Mouse (Mus musculus) liver, postnatal 0 days (tissue): ENCODE measurements around the gene Rpsa. TPM values are rescaled to one million over a fixed set of nuclear protein-coding genes. Genes with fewer than 3 reads are reported as not detected.
A peak's percentile ranks its signal among the peaks of the same experiment; 100 is the strongest.

Experiments used
- ATAC-seq: fragments of 200-750 bp; cut with Nextera tagmentation; 2 replicates; pipeline ENCODE4 v1.8.0; 2017; ENCODE audit warnings: mild to moderate bottlenecking, moderate library complexity
- DNase-seq: peaks from one replicate; pipeline ENCODE4 v3.0.0-alpha.2; 2016
- H3K27ac ChIP-seq: fragments of 300-500 bp; sonication (generic); 2 replicates; pipeline ENCODE4 v1.5.1; 2014; ENCODE audit warnings: antibody characterized with exemption, moderate library complexity, mild to moderate bottlenecking, low read depth
- H3K27me3 ChIP-seq: fragments of 300-500 bp; sonication (generic); 2 replicates; pipeline ENCODE4 v1.6.1; 2014; ENCODE audit warnings: low read length, control low read depth, mixed read lengths; ENCODE audit not compliant: insufficient read depth
- H3K36me3 ChIP-seq: fragments of 300-500 bp; sonication (generic); replicated peaks from 2 replicates; pipeline ENCODE4 v1.6.1; 2014; ENCODE audit warnings: mild to moderate bottlenecking, control low read depth, low read length, moderate library complexity, mixed read lengths; ENCODE audit not compliant: insufficient read depth
- H3K4me1 ChIP-seq: fragments of 300-500 bp; sonication (generic); 2 replicates; pipeline ENCODE4 v1.6.1; 2014; ENCODE audit warnings: antibody characterized with exemption, mild to moderate bottlenecking, control low read depth; ENCODE audit not compliant: insufficient read depth
- H3K4me2 ChIP-seq: fragments of 300-500 bp; sonication (generic); 2 replicates; pipeline ENCODE4 v1.6.1; 2014; ENCODE audit warnings: low read depth, mild to moderate bottlenecking, low read length, moderate library complexity, mixed read lengths
- H3K4me3 ChIP-seq: fragments of 300-500 bp; sonication (generic); 2 replicates; pipeline ENCODE4 v1.5.1; 2014; ENCODE audit warnings: low read depth, low read length
- H3K9ac ChIP-seq: fragments of 300-500 bp; sonication (generic); replicated peaks from 2 replicates; pipeline ENCODE4 v1.6.1; 2014; ENCODE audit warnings: mild to moderate bottlenecking, moderate library complexity
- H3K9me3 ChIP-seq: fragments of 300-500 bp; sonication (generic); 2 replicates; pipeline ENCODE4 v1.6.1; 2016; ENCODE audit warnings: mild to moderate bottlenecking, control low read depth, low read length, mixed read lengths
- CTCF ChIP-seq: sonication (generic); IDR thresholded peaks from 2 replicates; pipeline ENCODE4 v1.5.1; 2016; ENCODE audit warnings: antibody characterized with exemption, low read depth
- EP300 ChIP-seq: IDR thresholded peaks from 2 replicates; pipeline ENCODE4 v1.6.1; 2016; ENCODE audit warnings: antibody characterized with exemption, low read depth, mild to moderate bottlenecking
- WGBS: fragments of 180-500 bp; shearing (Covaris S2); extraction: QIAGEN DNeasy Blood & Tissue Kit; methylation state at CpG from one replicate; pipeline ENCODE4 v1.1.7; 2014; ENCODE audit not compliant: insufficient replicate concordance; 5-methylcytosine and 5-hydroxymethylcytosine counted together
- polyA plus RNA-seq: library from polyadenylated mRNA; unstranded; fragments of >200 nt; fragmentation: Nextera tagmentation; extraction: Ambion mirVana; gene quantifications from 2 replicates; pipeline ENCODE4 v1.2.1, GENCODE M21; 2015

Rpsa gene
- polyA plus RNA-seq, 1 experiment from 2014 or later = 692 TPM

DNA sequence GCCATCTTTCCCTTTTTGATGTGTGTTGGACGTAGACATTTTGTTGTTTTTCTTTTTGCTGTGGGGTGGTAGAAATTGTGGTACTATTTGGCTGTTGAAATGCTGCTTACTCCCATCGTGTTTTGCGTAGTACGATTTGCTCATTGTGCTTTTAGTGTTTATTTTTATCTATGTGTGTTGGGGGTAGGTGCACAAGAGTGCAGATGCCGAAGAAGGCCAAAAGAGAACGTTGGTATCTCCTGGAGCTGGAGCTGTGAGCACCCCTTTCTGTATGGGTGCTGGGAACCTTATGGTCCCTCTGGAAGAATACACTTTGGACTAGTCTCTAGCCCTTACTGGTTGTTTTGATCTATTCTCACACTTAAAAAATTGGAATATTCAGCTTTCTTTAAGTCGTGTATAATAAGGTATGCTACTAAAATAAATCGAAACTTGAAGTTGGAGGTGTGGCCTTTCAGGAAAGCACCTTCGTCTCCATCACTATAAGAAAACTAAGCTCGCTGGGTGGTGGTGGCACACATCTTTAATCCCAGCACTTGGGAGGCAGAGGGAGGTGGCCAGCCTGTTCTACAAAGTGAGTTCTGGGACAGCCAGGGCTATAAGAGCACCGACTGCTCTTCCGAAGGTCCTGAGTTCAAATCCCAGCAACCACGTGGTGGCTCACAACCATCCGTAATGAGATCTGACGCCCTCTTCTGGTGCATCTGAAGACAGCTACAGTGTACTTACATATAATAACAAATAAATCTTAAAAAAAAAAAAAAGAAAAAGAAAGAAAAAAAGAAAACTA lies 16.1 kb upstream of the Rpsa start:
- H3K27me3 ChIP-seq = no peaks in the 10 kb centered on the region
- H3K4me1 ChIP-seq = peaks cover 30% of the 10 kb centered on the region
- DNase-seq (no peak), ATAC-seq (no peak)
- H3K27ac ChIP-seq = peak overlapping the region; percentile 100
- H3K4me2 ChIP-seq = peak overlapping the region; percentile 87
- H3K9me3 ChIP-seq = no peaks in the 10 kb centered on the region
- 67% methylated on average over 15 of the region's 15 CpGs for WGBS
- no peak for TF ChIP-seq EP300
- no peak for TF ChIP-seq CTCF
- H3K4me3 ChIP-seq = peak overlapping the region; percentile 90
- H3K9ac ChIP-seq = peak overlapping the region; percentile 92
- no peaks in the 10 kb centered on the region for H3K36me3 ChIP-seq

DNA sequence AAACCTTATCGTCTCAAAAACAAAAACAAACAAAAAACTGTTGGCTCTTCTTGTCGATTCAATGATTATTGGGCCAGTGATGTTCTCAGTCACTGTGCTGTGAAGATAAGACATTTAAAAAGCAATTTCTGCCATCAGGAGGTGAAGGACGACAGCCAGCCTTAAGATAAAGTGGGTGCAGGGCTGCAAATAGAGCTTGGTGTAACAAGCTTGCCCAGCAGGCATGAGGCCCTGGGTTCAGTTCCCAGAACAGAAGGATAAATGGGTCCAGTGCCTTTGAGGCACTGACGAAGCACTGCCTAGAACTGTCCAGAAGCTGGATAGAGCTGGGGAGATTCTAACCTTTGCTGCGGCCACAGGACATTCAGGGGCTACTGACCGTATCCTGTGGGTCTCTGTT lies 15.0 kb upstream of the Rpsa start:
- H3K4me3 ChIP-seq = no peak overlapping the region
- peaks cover 11% of the 10 kb centered on the region for H3K36me3 ChIP-seq
- DNase-seq = peak; percentile 24
- H3K27me3 ChIP-seq = no peaks in the 10 kb centered on the region
- H3K27ac ChIP-seq = peak overlapping the region; percentile 100
- WGBS = 66% methylated on average over 6 of the region's 6 CpGs
- no peak for TF ChIP-seq CTCF
- peak; percentile 92 for TF ChIP-seq EP300
- peak overlapping the region; percentile 2; the same call in 1 of the 2 replicates for H3K9ac ChIP-seq
- peaks cover 33% of the 10 kb centered on the region for H3K4me1 ChIP-seq
- ATAC-seq = no peak
- H3K9me3 ChIP-seq = no peaks in the 10 kb centered on the region
- peak overlapping the region; percentile 51 for H3K4me2 ChIP-seq

DNA sequence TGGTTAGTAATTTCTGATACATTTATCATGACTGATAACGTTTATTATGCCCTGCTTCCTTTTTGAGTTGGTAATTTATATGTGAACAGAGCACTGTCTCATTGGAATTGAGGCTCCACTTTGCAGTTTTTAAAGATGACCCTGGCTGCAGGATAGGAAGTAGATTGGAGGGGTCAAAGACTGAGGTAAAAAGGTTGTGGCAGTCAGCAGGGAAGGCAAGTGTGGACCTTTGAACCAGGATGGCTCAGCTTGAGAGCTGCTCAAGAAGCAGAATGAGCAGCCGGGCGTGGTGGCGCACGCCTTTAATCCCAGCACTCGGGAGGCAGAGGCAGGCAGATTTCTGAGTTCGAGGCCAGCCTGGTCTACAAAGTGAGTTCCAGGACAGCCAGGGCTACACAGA lies 14.0 kb upstream of the Rpsa start:
- no peak overlapping the region for H3K4me3 ChIP-seq
- WGBS = 86% methylated on average over 6 of the region's 7 CpGs

DNA sequence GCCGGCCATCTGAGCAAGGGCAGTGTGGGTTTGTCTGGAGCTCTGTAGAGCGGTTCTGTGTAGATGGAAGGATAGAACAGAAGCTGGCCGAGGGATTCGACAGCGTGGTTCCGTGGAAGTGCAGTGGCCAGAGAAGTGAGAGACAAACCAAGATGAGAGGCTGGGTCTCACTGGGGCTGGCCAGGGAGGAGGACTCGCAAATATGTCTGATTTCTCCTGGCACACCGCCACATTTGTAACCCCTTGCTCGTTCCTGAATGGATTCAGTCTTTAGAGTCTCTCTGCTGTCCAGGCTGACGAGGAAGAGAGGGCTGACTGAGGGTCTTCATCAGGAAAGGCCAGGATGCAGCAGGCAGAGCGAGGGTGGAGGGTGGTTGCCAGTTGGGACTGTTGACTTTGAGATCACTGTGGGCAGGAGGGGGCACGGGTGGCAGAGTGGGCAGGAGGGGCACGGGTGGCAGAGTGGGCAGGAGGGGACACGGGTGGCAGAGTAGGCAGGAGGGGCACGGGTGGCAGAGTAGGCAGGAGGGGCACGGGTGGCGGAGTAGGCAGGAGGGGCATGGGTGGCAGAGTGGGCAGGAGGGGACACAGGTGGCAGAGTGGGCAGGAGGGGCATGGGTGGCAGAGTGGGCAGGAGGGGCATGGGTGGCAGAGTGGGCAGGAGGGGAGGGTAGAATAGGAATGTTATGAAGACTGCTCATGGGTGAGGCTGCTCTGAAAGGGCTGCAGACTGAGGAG lies 13.3 kb upstream of the Rpsa start:
- Histone ChIP-seq H3K27me3 (no peaks in the 10 kb centered on the region), H3K27ac (peak overlapping the region; percentile 89), H3K4me2 (peak overlapping the region; percentile 63), H3K9ac (peak overlapping the region; percentile 78), H3K36me3 (peaks cover 25% of the 10 kb centered on the region), H3K4me3 (peak overlapping the region; percentile 45), H3K9me3 (no peaks in the 10 kb centered on the region), H3K4me1 (peaks cover 43% of the 10 kb centered on the region)
- ATAC-seq = no peak
- no peak for TF ChIP-seq CTCF
- no peak for TF ChIP-seq EP300
- 76% methylated on average over 17 of the region's 17 CpGs for WGBS
- peak; percentile 20 for DNase-seq

More for the DNA sequence above, 14.0 kb upstream of the Rpsa start:
- Histone ChIP-seq H3K27me3 (no peaks in the 10 kb centered on the region), H3K9me3 (no peaks in the 10 kb centered on the region), H3K4me1 (peaks cover 43% of the 10 kb centered on the region), H3K27ac (peak overlapping the region; percentile 100; the same call in 1 of the 2 replicates), H3K36me3 (peaks cover 21% of the 10 kb centered on the region), H3K4me2 (peak overlapping the region; percentile 51), H3K9ac (no peak overlapping the region)
- no peak for ATAC-seq
- DNase-seq = no peak
- no peak for TF ChIP-seq EP300
- TF ChIP-seq CTCF = no peak

DNA sequence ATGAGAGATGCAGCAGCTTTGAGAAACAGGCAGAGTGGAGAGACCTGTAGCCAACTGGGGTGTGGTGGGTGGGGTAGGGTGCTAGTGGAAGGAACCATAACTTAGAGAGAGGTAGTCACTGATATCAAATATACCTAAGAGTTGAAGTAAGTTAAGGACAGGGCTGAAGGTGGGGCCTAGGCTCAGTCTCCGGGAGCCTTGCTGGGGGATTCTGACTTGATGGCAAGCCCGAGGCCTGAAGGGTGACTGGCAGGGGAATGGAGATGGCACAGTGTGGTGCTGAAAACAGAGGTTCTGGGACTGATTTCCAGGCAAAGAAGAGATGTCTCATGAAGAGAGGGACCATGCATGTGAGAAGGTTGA lies 12.7 kb upstream of the Rpsa start:
- 81% methylated on average over 2 of the region's 2 CpGs for WGBS
- Histone ChIP-seq H3K27me3 (no peaks in the 10 kb centered on the region), H3K27ac (peak overlapping the region; percentile 89), H3K9ac (peak overlapping the region; percentile 78), H3K4me3 (peak overlapping the region; percentile 45), H3K36me3 (peaks cover 30% of the 10 kb centered on the region), H3K4me2 (peak overlapping the region; percentile 63), H3K9me3 (no peaks in the 10 kb centered on the region), H3K4me1 (peaks cover 43% of the 10 kb centered on the region)
- TF ChIP-seq EP300 = 0 out of 2 replicates have a peak, but pooled peaks have one; percentile 22
- no peak for TF ChIP-seq CTCF
- DNase-seq (peak; percentile 43), ATAC-seq (peak; percentile 5)

DNA sequence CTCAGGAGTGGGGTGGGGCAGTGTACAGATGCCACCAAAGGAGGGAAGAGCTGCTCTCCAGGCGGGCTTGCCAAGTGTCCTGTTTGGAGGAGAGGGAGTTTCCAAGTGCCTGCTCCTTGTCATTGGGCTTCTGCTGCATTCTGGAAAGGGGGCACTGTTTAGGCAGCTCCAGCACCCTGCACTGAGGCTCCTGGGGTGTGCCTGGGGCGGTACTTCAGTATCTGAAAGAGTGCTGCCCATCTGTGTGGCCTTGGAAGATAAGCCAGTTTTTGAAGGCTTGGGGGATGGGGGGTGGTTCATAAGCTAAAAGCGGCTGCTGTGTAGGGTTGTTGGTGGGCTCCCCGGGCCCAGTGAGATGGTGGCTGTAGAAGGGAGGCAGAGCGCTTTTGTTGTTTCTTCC lies 11.9 kb upstream of the Rpsa start:
- peak overlapping the region; percentile 89 for H3K27ac ChIP-seq
- 55% methylated on average over 5 of the region's 5 CpGs for WGBS
- no peaks in the 10 kb centered on the region for H3K27me3 ChIP-seq
- peak overlapping the region; percentile 78 for H3K9ac ChIP-seq
- peak overlapping the region; percentile 45 for H3K4me3 ChIP-seq
- peaks cover 43% of the 10 kb centered on the region for H3K4me1 ChIP-seq
- H3K36me3 ChIP-seq = peaks cover 38% of the 10 kb centered on the region
- H3K9me3 ChIP-seq = no peaks in the 10 kb centered on the region
- DNase-seq = peak; percentile 75
- peak; percentile 83 for ATAC-seq
- TF ChIP-seq EP300 = peak; percentile 93
- TF ChIP-seq CTCF = peak; percentile 52
- H3K4me2 ChIP-seq = peak overlapping the region; percentile 63
